Mouse (Mus musculus): ENCODE measurements around the gene Kirrel2. TPM values are rescaled to one million over a fixed set of nuclear protein-coding genes. Genes with fewer than 3 reads are reported as not detected.

Kirrel2 gene
- total RNA-seq, 2 experiments from 2014 or later = not detected

DNA sequence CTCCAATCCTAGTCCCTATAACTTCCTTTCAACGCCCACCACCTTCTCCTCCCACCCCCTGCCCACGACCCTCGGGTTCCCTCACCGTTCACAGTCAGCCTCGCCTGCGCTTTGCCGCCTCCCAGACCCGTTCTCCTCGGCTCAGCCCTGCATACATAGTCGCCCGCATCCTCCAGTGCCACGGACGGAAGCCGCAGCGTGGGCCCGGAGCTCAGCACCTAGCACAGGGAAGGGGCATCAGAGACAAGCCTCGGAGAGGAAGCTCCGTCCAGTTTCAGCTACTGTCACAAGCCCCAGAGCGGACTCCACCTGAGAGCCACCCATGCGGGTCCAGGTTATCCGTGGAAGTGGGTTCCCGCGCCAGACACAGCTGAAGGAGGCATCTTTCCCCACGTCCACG lies 4.2 kb downstream of the Kirrel2 start:
- ATAC-seq (replicated peaks; ENCODE audit: poor library complexity) = no peak

DNA sequence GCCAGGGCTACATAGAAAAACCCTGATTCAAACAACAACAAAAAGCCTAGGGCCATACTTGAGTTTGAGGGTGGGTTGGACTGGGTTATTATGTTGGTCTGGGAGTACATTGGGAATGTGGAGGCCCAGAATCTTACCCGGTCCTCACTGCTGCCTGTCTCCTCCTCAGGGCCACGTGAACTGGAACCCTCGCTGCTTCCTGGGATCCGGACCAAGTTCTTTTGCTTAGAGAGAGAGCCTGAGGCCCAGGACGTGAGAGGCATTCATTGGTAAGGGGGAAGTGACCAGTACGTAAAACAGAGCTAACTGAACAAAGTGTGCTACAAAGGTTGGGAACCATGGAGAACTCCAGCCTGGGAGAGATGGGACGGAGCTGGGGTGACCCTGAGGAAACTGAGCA lies 7.2 kb downstream of the Kirrel2 start:
- no peak for ATAC-seq (replicated peaks; ENCODE audit: poor library complexity)

DNA sequence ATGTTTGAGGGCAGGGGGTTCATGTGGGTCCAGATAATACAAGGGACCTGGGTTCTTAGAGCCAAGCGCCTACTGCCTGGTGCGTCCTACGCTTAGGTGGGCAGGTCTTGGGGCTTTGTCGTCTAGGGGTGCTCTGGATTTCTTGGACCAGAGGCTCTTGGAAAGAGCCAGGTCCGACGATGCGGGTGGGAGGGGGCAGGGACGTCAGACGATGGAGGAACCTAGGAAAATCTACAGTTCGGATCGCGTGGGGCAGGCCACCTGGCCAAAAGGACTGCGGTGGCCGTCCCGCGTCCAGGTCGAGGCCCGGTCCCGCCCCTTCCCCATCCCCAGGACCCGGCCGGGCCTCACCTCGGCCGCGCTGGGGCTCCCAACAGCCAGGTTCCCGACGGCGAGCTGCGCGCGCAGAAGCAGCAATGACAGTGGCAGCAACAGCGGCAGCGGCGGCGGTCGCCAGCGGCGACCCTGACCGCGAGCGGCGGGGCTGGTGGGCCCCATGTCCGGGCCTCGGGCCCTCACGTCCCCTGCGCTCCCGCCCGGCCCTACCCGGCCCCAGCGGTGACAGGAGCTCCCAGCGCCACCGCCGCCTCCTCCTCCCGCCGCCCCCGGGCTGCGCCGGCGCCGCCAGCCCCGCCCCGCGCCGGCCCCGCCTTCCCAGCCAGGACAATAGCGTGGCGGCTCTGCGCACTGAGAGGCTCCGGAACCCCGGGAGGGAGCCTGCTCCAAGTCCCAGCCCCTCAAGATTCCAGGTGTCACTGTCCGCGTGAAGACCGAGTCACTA lies 12.3 kb downstream of the Kirrel2 start, which contains the start of gene Aplp1:
Gene Aplp1, minus strand, starts transcription at position 565 of the 781 bp plus-strand sequence.
- ATAC-seq (replicated peaks; ENCODE audit: poor library complexity) = peak; percentile 56

- no peak for ATAC-seq (replicated peaks; ENCODE audit: poor library complexity)
Observed at GRCm38 (mm10) chr7:30444154-30444970, 13.1 kb downstream of the Kirrel2 start.

DNA sequence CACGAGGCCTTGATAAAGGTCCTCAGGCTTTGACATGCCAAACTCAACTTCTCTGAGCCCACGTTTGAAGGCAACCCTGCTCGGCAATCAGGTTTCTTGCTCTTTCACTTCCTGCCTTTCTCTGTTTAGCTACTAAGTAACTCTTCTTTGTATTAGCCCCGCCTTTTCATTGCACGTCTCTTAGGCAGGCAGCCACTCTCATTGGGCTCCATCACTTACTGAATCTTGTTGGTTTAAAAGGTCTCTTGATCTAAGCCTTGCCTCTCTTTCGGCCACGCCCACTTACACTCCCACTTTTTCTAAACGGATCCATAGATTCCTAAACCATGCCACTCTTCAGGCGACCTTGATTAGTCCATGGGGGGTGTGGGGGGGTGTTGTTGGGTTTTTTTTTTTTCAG lies 13.8 kb downstream of the Kirrel2 start:
- ATAC-seq (replicated peaks; ENCODE audit: poor library complexity) = no peak

GRCm38 (mm10) chr7:30440697-30441096 lies 16.8 kb downstream of the Kirrel2 start:
- ATAC-seq (replicated peaks; ENCODE audit: poor library complexity) = peak; percentile 80

- no peak for ATAC-seq (replicated peaks; ENCODE audit: poor library complexity)
Observed at GRCm38 (mm10) chr7:30439734-30440133, 17.8 kb downstream of the Kirrel2 start.

GRCm38 (mm10) chr7:30436879-30437278 lies 20.6 kb downstream of the Kirrel2 start:
- ATAC-seq (replicated peaks; ENCODE audit: poor library complexity) = 0 out of 2 replicates have a peak, but pooled peaks have one; percentile 35

DNA sequence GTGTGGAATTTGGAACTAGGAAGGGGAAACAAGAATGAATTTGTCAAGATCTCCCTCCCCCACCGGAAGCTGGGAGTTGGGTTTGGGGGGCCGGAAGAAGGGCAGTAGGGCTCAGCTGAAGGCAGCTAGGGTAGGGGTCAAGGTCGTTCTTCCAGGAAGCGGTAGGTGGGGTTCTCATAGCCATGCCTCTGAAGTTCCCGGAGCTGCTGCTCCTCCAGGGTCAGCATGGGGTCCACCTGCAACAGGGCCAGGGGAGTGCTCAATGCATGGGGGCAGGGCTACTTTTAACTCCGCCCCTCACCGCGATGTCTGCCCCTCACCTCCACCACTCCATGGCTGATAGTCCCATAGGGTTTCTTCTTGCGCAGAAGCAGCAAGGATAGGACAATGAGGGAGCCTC lies 22.3 kb downstream of the Kirrel2 start:
- no peak for ATAC-seq (replicated peaks; ENCODE audit: poor library complexity)

GRCm38 (mm10) chr7:30434701-30435100 lies 22.8 kb downstream of the Kirrel2 start:
- no peak for ATAC-seq (replicated peaks; ENCODE audit: poor library complexity)

GRCm38 (mm10) chr7:30434238-30434637 lies 23.3 kb downstream of the Kirrel2 start:
- peak; percentile 88 for ATAC-seq (replicated peaks; ENCODE audit: poor library complexity)

- ATAC-seq (replicated peaks; ENCODE audit: poor library complexity) = peak; percentile 82
Observed at GRCm38 (mm10) chr7:30431793-30432192, 25.7 kb downstream of the Kirrel2 start.

GRCm38 (mm10) chr7:30430191-30430590 lies 27.3 kb downstream of the Kirrel2 start:
- no peak for ATAC-seq (replicated peaks; ENCODE audit: poor library complexity)

DNA sequence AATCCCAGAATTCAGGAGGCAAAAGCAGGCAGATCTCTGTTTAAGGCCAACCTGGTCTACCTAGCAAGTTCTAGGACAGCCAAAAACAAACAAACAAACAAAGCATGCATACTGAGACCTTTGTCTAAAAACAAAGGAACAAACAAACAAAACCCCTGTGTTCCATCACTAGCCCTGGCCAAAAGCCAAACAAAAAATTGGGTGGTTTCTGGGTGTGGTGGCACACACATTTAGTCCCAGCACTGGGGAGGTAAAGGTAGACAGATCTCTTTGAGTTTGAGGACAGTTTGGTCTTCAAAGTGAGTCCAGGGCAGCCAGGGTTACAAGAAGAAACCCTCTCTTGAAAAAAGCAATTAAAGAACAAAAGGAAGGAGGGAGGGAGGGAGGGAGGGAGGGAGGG lies 28.2 kb downstream of the Kirrel2 start:
- ATAC-seq (replicated peaks; ENCODE audit: poor library complexity) = no peak

GRCm38 (mm10) chr7:30423071-30423641 lies 34.3 kb downstream of the Kirrel2 start:
- ATAC-seq (replicated peaks; ENCODE audit: poor library complexity) = no peak; the same call in 1 of the 2 replicates

GRCm38 (mm10) chr7:30422560-30422959 lies 34.9 kb downstream of the Kirrel2 start:
- ATAC-seq (replicated peaks; ENCODE audit: poor library complexity) = no peak

DNA sequence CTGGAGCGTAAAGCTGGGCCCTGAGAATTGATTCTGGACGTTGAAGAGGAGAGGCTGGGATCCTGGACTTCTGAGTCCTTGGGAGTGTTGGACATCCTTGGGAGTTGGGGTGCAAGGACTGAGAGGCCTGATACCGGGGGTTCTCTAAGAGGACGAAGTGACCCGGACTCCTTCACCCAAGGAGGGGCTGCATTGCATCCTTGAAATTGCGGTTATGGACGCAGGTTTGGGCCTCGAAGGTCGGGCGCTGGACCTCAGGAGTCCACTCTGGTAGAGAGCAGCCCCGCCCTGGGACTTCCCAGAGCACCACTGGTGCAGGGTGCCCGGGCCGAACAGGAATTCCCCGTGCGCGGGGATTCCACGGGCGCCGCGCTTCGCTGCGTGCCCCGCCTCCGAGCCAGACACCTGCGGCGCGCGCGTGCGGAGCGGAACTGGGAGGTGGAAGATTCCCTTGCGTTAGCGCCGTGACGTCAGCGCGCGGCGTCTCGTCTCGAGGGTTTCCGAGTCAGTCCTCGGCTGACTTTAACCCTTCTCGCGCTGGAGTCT lies 35.5 kb downstream of the Kirrel2 start:
- ATAC-seq (replicated peaks; ENCODE audit: poor library complexity) = peak; percentile 51

GRCm38 (mm10) chr7:30421175-30421889 lies 36.2 kb downstream of the Kirrel2 start, which contains the start of gene Nfkbid:
Nfkbid (plus strand) TSS chr7:30421732.
- peak; percentile 24 for ATAC-seq (replicated peaks; ENCODE audit: poor library complexity)

- ATAC-seq (replicated peaks; ENCODE audit: poor library complexity) = no peak
Observed at GRCm38 (mm10) chr7:30420673-30421072, 36.8 kb downstream of the Kirrel2 start.

Data from megakaryocyte progenitor cell, adult 5-6 weeks (primary cell).